Mouse (Mus musculus): ENCODE results near the gene Tcp11.

- TF ChIP-seq CTCF (IDR thresholded peaks at IDR 0.05; ENCODE audit: borderline replicate concordance, insufficient read depth, low read length) = no peak
- no peak for TF ChIP-seq POLR2A (IDR thresholded peaks at IDR 0.05; ENCODE audit: low read depth, low read length)
Observed at GRCm38 (mm10) chr17:28123627-28124026, 43.2 kb upstream of the Tcp11 start.

Measured in embryonic fibroblast, embryonic 13.5 days (primary cell).